Mouse (Mus musculus) T-helper 17 cell (primary cell): ENCODE measurements around the gene Alg5.

Experiments
- in situ Hi-C, 2 experiments: fragments of 300-600 bp; cut with MboI, MseI; formaldehyde crosslinking; loops; 1 replicate in 1 of 2; 2 replicates in 1 of 2; pipeline ENCODE4 v1.15.1; 2025; ENCODE audit warnings: high pct_unique_total_duplicates in 2 of 2

Alg5 gene

GRCm38 (mm10) chr3:54735247-54736046 is at the start of gene Alg5, which contains the start of gene Exosc8:
Gene Alg5 (plus strand): TSS chr3:54735539.
Gene Exosc8 (minus strand): TSS chr3:54735393.
- in situ Hi-C loops: loop anchor here (25.0 kb wide), 2 partner anchors 873 to 1273 kb away; partner anchors contain the start of genes Nhlrc3 (in 1 of the 2), Proser1 (in 1 of the 2) and Ufm1 (in 1 of the 2)

GRCm38 (mm10) chr3:54687245-54687644 is 48.1 kb upstream of the Alg5 start:
- in situ Hi-C loops: loop anchor here (5.0 to 25.0 kb wide), 2 partner anchors 335 to 825 kb away; partner anchors contain the start of gene Ufm1 (in 1 of the 2)

DNA sequence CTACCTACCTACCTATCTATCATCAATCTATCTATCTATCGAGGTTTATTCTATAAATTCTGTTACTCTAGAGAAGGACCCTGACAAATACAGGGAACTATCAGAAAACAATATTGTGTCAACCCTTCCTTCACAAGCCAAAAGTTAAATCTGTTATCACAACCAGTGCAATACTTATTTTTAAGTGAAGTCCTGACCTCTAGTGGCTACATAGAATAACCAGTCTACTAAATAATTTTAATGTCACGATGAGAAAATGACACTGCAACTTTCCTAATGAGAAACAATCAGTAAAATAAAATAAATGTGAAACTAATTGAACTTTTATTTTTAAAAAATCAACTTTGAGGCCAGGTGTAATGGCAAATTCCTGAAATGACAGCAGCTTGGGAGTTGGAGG is 46.2 kb upstream of the Alg5 start:
- in situ Hi-C loops: loop anchor here (5.0 to 25.0 kb wide), 2 partner anchors 337 to 827 kb away; partner anchors contain the start of gene Ufm1 (in 1 of the 2)

DNA sequence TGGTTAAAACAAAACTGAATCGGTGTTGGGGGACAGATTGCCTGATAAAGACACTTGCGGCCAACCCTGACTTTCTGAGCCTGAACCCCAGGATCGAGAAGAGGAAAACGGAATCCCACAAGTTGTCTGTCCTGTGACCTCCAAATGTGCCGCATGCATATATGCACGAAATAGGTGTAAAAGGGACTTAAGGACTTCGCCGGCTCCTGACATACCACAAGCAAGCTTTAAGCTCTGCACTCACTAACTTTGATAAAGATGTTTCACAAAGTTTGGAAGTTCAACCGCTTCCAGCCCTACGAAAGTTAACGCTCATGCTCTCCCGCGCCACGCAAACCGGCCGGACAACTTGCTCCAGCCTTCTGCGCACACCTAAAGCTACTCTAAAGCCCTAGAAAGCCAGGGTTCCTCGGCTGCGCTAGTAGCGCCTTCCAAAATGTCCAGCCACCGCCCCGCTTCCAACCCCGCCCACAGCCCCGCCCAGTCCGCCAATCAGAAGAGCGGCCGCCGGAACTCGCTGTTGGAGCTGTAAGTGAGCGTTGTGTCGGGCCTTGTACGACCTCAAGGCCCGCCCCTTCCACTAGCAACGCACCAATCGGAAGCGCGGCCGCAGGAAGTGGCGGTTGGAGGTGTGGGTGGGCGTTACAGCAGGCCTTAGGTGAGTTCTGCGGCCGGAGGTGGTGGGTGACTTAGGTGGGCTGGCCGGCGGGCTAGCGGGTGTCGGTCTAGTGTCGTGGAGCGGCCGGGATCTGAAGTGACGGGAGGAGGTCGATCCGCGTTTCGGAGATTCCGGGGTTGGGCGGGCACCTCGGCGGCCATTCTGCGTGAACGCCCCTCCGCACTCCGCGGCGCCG is 42.9 kb upstream of the Alg5 start, which contains the start of gene Supt20:
Supt20 (plus strand) TSS at position 606 of the 854 bp plus-strand sequence.
- in situ Hi-C loops: loop anchor here in 1 of 2 experiments (25.0 kb wide), 1 partner anchor 830 kb away; the partner anchor contains the start of gene Ufm1

- in situ Hi-C loops: loop anchor here in 1 of 2 experiments (25.0 kb wide), 1 partner anchor 831 kb away; the partner anchor contains the start of gene Ufm1
These were observed 42.3 kb upstream of the Alg5 start for GRCm38 (mm10) chr3:54693056-54693415.

- in situ Hi-C loops: loop anchor here (5.0 to 25.0 kb wide), 4 partner anchors 32 to 1913 kb away; partner anchors contain the start of genes Nhlrc3 (in 1 of the 2), Proser1 (in 1 of the 2) and Ufm1 (in 1 of the 2)
These were observed 35.5 kb upstream of the Alg5 start for GRCm38 (mm10) chr3:54699759-54700301.

GRCm38 (mm10) chr3:54704106-54704505 is 31.2 kb upstream of the Alg5 start:
- in situ Hi-C loops: loop anchor here in 1 of 2 experiments (25.0 kb wide), 2 partner anchors 1242 to 1917 kb away; partner anchors contain the start of genes Nhlrc3 and Proser1

GRCm38 (mm10) chr3:54708972-54709371 is 26.4 kb upstream of the Alg5 start:
- in situ Hi-C loops: loop anchor here in 1 of 2 experiments (25.0 kb wide), 2 partner anchors 1247 to 1922 kb away; partner anchors contain the start of genes Nhlrc3 and Proser1

GRCm38 (mm10) chr3:54714253-54714652 is 21.1 kb upstream of the Alg5 start, which contains the start of gene Gm21958:
Gene Gm21958 (minus strand): TSS chr3:54714353.
- in situ Hi-C loops: loop anchor here in 1 of 2 experiments (25.0 kb wide), 2 partner anchors 1252 to 1927 kb away; partner anchors contain the start of genes Nhlrc3 and Proser1

DNA sequence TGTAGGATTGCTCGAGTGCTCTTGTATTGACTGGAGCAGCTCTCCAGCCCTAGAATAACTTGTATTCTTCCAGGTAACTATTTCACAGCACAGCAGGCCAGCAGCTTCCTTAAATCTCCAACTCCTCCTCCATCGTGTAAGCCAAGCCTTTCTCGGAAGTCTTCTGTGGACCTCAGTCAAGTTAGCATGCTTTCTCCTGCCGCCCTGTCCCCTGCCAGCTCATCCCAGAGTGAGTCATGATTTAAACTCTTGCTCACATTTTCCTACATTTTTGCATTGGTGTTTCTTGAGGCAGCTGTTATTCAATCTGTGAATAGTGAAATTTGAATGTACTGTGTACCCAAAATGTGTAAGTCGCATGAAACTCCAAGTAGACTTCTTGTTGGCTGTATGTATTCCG is 19.9 kb upstream of the Alg5 start:
- in situ Hi-C loops: loop anchor here in 1 of 2 experiments (25.0 kb wide), 2 partner anchors 1253 to 1928 kb away; partner anchors contain the start of genes Nhlrc3 and Proser1

DNA sequence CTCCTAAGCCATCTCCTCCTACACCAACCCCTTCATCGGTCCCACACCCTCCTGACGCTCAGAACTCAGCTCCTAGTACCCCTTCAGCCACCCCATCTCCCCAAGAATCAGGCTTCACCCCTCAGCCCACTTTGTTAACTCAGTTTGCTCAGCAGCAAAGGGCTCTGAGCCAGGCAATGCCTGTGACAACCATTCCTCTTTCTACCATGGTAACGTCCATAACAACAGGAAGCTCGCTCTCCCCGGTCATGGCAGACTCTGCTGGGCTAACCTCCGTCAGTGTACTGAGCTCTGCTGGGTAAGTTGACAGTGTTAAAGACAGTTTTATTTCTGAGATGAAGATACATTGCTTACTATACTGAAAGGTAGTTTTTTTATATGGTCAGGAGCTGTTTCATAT is 18.0 kb upstream of the Alg5 start:
- in situ Hi-C loops: loop anchor here in 1 of 2 experiments (25.0 kb wide), 2 partner anchors 1255 to 1930 kb away; partner anchors contain the start of genes Nhlrc3 and Proser1

GRCm38 (mm10) chr3:54718947-54719346 is 16.4 kb upstream of the Alg5 start:
- in situ Hi-C loops: loop anchor here in 1 of 2 experiments (25.0 kb wide), 2 partner anchors 1257 to 1932 kb away; partner anchors contain the start of genes Nhlrc3 and Proser1

DNA sequence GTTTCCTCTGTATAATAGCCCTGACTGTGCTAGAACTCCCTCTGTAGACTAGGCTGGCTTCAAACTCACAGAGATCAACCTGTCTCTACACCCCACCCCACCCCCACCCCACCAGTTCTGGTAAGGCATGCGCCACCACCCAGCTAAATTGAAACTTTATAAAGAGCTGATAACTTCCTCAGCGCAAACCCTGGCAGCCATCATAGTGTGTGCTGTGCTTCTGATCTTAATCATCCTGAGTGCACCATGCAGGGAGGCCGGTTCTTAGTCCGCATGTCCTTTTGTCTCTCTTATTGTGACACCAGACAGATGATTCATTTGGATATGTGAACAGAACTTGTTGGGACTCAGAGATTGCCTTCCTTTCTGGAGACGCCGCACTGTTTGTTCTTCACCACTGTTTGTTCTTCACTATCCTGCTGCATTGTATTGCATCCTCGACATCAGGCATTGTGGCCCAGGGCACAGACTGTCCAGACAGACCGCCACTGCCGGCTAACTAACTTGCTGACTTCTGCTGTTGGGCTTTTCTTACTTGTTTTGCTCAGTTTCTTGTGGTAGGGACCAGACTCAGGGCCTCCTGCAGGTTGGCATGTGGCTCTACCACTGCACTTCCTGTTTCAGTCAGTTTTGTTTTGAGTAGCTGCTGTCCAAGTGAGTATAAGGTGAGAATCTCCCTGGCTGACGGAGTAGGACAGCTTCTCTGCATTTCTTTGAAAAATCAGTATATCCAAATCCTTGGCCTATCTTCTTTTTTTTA is 11.4 kb upstream of the Alg5 start:
- in situ Hi-C loops: loop anchor here (10.0 to 25.0 kb wide), 3 partner anchors 701 to 1937 kb away; partner anchors contain the start of genes Nhlrc3 (in 1 of the 2) and Proser1 (in 1 of the 2)

DNA sequence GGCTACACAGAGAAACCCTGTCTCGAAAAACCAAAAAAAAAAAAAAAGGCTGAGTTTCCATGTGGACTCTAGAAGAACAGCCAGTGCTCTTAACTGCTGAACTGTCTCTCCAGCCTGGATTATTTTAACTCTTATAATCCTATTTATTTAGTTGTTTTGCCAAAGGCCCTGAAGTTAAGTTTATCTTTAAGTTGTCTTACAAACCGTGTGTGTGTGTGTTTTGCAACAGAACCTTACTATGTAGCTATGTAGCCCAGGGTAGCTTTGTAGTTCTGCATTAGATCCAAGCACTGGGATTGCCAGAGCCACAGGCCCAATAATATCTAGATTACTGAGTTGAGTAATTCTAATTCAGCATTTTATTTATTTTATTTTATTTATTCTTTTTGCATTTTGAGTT is 10.0 kb upstream of the Alg5 start:
- in situ Hi-C loops: loop anchor here (10.0 to 25.0 kb wide), 3 partner anchors 699 to 1263 kb away; partner anchors contain the start of genes Nhlrc3 (in 1 of the 2), Proser1 (in 1 of the 2) and Ufm1 (in 1 of the 2)

GRCm38 (mm10) chr3:54727588-54727987 is 7.8 kb upstream of the Alg5 start:
- in situ Hi-C loops: loop anchor here (10.0 to 25.0 kb wide), 3 partner anchors 697 to 1265 kb away; partner anchors contain the start of genes Nhlrc3 (in 1 of the 2), Proser1 (in 1 of the 2) and Ufm1 (in 1 of the 2)

DNA sequence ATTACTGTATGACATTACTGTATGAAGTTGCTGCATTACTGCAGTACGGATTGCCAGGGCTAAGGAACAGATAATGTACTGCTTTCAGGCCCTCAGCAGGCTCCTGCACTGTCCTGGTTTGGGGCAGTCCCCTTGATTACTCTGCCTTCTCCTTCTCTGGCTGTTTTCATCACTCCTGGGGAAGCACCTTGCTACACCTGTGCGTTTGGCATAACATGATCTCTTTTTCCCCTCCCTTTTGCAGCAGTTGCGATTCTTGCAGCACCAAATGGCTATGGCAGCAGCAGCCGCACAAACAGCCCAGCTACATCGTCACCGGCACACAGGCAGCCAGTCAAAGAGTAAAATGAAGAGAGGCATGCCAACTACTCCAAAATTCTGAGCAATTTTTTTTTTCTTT is 7.2 kb upstream of the Alg5 start:
- in situ Hi-C loops: loop anchor here (10.0 to 25.0 kb wide), 3 partner anchors 697 to 1266 kb away; partner anchors contain the start of genes Nhlrc3 (in 1 of the 2), Proser1 (in 1 of the 2) and Ufm1 (in 1 of the 2)

DNA sequence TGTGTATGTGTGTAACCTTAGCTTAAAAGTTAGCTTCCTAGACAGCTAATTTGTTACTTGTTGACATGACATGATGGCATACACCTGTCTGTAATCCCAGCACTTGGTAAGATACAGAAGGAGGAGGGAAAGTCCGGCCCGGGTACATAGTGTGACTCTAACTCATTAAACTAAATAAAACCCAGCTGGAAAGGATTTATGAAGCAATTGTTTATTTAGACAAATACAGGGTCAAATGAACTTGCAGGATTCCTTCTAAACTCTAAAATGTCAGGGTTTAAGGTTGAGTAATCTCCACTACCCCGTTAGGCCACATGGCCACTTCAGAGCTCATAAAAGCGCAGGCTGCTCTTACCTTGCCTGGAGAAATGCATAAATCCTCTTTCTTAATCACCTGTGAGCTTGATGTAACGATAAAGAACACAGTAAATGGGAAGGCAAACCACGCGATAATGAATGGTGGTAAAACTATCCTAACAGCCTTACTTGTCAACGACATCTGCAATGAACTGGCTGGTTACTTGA is 3.7 kb upstream of the Alg5 start:
- in situ Hi-C loops: loop anchor here (5.0 to 25.0 kb wide), 3 partner anchors 34 to 1269 kb away; partner anchors contain the start of genes Nhlrc3 (in 1 of the 2), Proser1 (in 1 of the 2) and Ufm1 (in 1 of the 2)

DNA sequence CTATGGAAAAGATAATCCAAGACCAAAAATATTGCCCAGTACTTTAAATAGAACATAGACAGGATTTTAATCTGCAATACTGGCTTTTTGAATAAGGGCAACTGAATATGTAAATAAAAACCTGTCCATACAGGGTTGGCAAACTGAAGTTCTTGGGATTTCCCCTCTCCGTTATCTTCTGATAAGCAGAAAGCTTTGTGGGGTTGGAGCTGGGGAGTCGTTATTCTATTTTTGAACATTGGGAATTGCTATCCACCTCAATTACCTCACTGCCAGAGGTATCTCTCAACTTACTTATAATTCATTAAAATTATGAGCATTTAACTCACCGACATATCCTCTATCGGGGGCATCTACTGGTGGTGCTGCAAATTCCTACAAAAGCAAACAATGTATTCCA is 3.0 kb upstream of the Alg5 start:
- in situ Hi-C loops: loop anchor here (5.0 to 25.0 kb wide), 3 partner anchors 35 to 1270 kb away; partner anchors contain the start of genes Nhlrc3 (in 1 of the 2), Proser1 (in 1 of the 2) and Ufm1 (in 1 of the 2)
